Mouse (Mus musculus) forebrain, embryonic 10.5 days (tissue): Measurements from ENCODE around the gene Snx29. TPM values are rescaled to one million over a fixed set of nuclear protein-coding genes. Genes with fewer than 3 reads are reported as not detected.
A peak's percentile ranks its signal among the peaks of the same experiment; 100 is the strongest.

Experiments used
- DNase-seq: peaks from one replicate; pipeline ENCODE4 v3.0.0-alpha.2; 2017; ENCODE audit warnings: low spot score; ENCODE audit errors: extremely low spot score
- H3K27ac ChIP-seq: fragments of 300-500 bp; sonication (generic); 2 replicates; pipeline ENCODE4 v1.5.1; 2016; ENCODE audit warnings: mild to moderate bottlenecking
- H3K27me3 ChIP-seq: fragments of 300-500 bp; sonication (generic); 2 replicates; pipeline ENCODE4 v1.6.1; 2016; ENCODE audit warnings: mild to moderate bottlenecking; ENCODE audit not compliant: poor library complexity, severe bottlenecking
- H3K36me3 ChIP-seq: fragments of 300-500 bp; sonication (generic); replicated peaks from 2 replicates; pipeline ENCODE4 v1.6.1; 2016; ENCODE audit warnings: mild to moderate bottlenecking, moderate library complexity
- H3K4me1 ChIP-seq: fragments of 300-500 bp; sonication (generic); 2 replicates; pipeline ENCODE4 v1.6.1; 2016
- H3K4me3 ChIP-seq: fragments of 300-500 bp; sonication (generic); 2 replicates; pipeline ENCODE4 v1.5.1; 2016; ENCODE audit warnings: mild to moderate bottlenecking, moderate library complexity
- H3K9me3 ChIP-seq: fragments of 300-500 bp; sonication (generic); 2 replicates; pipeline ENCODE4 v1.6.1; 2016; ENCODE audit warnings: mild to moderate bottlenecking, moderate library complexity
- WGBS: fragments of 180-500 bp; shearing (Covaris S2); methylation state at CpG from one replicate; pipeline ENCODE4 v1.1.7; 2016; 5-methylcytosine and 5-hydroxymethylcytosine counted together
- polyA plus RNA-seq: library from polyadenylated mRNA; unstranded; fragments of >200 nt; fragmentation: Nextera tagmentation; extraction: Ambion mirVana; gene quantifications from 2 replicates; pipeline ENCODE4 v1.2.1, GENCODE M21; 2016

The Snx29 gene
- polyA plus RNA-seq, 1 experiment from 2014 or later, result 9.8 TPM

- H3K27me3 ChIP-seq, result no peaks in the 10 kb centered on the region
- DNase-seq, result no peak
- 83% methylated on average over 3 of the region's 3 CpGs for WGBS
These were observed 300.3 kb downstream of the Snx29 start for GRCm38 (mm10) chr16:11623032-11623431.

GRCm38 (mm10) chr16:11624121-11624520, 301.4 kb downstream of the Snx29 start:
- H3K4me1 ChIP-seq, result peaks cover 11% of the 10 kb centered on the region
- no peak overlapping the region for H3K4me3 ChIP-seq
- no peak for DNase-seq
- H3K27ac ChIP-seq, result no peak overlapping the region
- 65% methylated on average over 2 of the region's 2 CpGs for WGBS
- no peaks in the 10 kb centered on the region for H3K9me3 ChIP-seq
- no peaks in the 10 kb centered on the region for H3K36me3 ChIP-seq
- no peaks in the 10 kb centered on the region for H3K27me3 ChIP-seq

More at GRCm38 (mm10) chr16:11623032-11623431, 300.3 kb downstream of the Snx29 start:
- H3K27ac ChIP-seq, result no peak overlapping the region
- no peaks in the 10 kb centered on the region for H3K36me3 ChIP-seq
- H3K9me3 ChIP-seq, result no peaks in the 10 kb centered on the region
- peaks cover 11% of the 10 kb centered on the region for H3K4me1 ChIP-seq
- no peak overlapping the region for H3K4me3 ChIP-seq

DNA sequence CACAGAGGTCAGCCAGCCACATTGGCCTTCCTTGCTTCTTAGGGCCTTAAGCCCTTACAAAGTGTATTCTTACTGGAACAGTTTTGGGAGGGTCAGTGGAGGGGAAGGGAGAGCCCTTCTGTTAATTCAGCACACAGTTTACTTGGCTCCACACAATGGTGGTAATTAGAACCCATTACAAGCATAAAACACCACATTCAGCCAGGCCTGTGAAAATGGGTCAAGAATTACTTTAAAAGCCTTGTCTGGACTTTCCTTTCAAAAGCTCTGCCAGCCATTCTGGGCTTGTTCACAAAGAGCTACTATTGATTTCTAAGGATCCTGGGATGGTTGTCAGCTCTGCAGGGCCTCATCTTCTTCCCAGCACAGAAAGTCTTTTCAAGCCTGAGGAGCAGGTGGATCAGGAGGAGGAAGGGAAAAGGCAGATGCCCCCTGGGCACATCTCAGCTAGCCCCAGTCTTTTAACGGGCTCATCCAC, 303.3 kb downstream of the Snx29 start:
- Histone ChIP-seq H3K27me3 (no peaks in the 10 kb centered on the region), H3K27ac (no peak overlapping the region), H3K4me3 (no peak overlapping the region), H3K9me3 (no peaks in the 10 kb centered on the region), H3K4me1 (peaks cover 11% of the 10 kb centered on the region), H3K36me3 (no peaks in the 10 kb centered on the region)
- WGBS, result 32% methylated on average over 1 of the region's 1 CpGs
- no peak for DNase-seq

GRCm38 (mm10) chr16:11626616-11627015, 303.9 kb downstream of the Snx29 start:
- Histone ChIP-seq H3K36me3 (no peaks in the 10 kb centered on the region), H3K4me3 (no peak overlapping the region), H3K9me3 (no peaks in the 10 kb centered on the region), H3K4me1 (peaks cover 11% of the 10 kb centered on the region), H3K27ac (no peak overlapping the region), H3K27me3 (no peaks in the 10 kb centered on the region)
- no peak for DNase-seq
- 72% methylated on average over 2 of the region's 2 CpGs for WGBS

DNA sequence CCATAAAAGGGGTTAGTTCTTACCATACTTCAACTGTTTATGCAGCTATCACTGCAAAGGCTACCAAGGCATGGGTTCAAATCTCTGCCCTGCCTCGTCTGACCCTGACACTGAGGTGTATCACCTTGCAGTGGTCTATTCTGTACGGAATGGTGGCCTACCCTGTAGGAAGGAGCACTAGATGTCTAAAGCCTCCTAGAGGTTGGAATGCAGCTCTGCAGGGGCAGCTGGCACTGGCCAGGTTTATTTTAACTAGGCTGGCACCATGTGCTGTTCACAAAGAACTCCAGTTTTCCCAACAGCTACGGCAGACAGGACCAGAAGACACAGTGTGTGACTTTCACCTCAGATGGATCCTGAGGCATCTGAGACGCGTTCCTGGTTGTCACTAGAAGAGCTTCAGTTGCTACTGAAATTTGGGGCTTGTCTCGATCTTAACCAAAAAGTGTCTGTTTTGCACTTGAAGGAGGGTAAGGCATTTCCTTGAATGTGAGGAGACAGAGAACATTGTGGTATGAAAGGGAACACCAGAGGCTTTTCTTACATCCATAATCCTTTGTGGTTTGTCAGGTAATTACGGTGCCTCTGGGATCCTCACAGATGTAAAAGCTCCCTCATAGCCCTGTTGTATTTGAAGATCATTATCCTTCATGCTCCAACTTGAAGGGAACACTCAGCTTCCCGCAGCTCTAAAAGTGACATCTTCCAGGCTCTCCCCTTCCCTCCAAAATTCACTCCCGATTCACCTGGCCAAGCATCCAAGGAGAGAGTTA, 305.3 kb downstream of the Snx29 start:
- Histone ChIP-seq H3K4me3 (no peak overlapping the region), H3K36me3 (no peaks in the 10 kb centered on the region), H3K27ac (no peak overlapping the region), H3K27me3 (no peaks in the 10 kb centered on the region), H3K9me3 (no peaks in the 10 kb centered on the region), H3K4me1 (peaks cover 11% of the 10 kb centered on the region)
- WGBS, result 88% methylated on average over 9 of the region's 9 CpGs
- no peak for DNase-seq

- no peaks in the 10 kb centered on the region for H3K36me3 ChIP-seq
- WGBS, result 83% methylated on average over 7 of the region's 7 CpGs
- H3K27me3 ChIP-seq, result no peaks in the 10 kb centered on the region
- H3K9me3 ChIP-seq, result no peaks in the 10 kb centered on the region
- no peak overlapping the region for H3K4me3 ChIP-seq
- no peak for DNase-seq
- no peak overlapping the region for H3K27ac ChIP-seq
- H3K4me1 ChIP-seq, result peaks cover 11% of the 10 kb centered on the region
These were observed 307.0 kb downstream of the Snx29 start for GRCm38 (mm10) chr16:11629704-11630103.

- no peaks in the 10 kb centered on the region for H3K27me3 ChIP-seq
- no peaks in the 10 kb centered on the region for H3K36me3 ChIP-seq
- peaks cover 10% of the 10 kb centered on the region for H3K4me1 ChIP-seq
- no peak overlapping the region for H3K4me3 ChIP-seq
- no peaks in the 10 kb centered on the region for H3K9me3 ChIP-seq
- WGBS, result 75% methylated on average over 5 of the region's 5 CpGs
- DNase-seq, result no peak
- H3K27ac ChIP-seq, result no peak overlapping the region
These were observed 307.8 kb downstream of the Snx29 start for GRCm38 (mm10) chr16:11630489-11630888.

- Histone ChIP-seq H3K9me3 (no peaks in the 10 kb centered on the region), H3K27ac (no peak overlapping the region), H3K36me3 (no peaks in the 10 kb centered on the region), H3K4me1 (peaks cover 11% of the 10 kb centered on the region), H3K27me3 (no peaks in the 10 kb centered on the region), H3K4me3 (no peak overlapping the region)
- 97% methylated on average over 2 of the region's 2 CpGs for WGBS
- no peak for DNase-seq
These were observed 309.6 kb downstream of the Snx29 start for GRCm38 (mm10) chr16:11632205-11632747.

GRCm38 (mm10) chr16:11636196-11636733, 313.6 kb downstream of the Snx29 start:
- WGBS, result 77% methylated on average over 7 of the region's 7 CpGs
- Histone ChIP-seq H3K4me1 (peaks cover 15% of the 10 kb centered on the region), H3K27ac (peak overlapping the region; percentile 70; the same call in 1 of the 2 replicates)

DNA sequence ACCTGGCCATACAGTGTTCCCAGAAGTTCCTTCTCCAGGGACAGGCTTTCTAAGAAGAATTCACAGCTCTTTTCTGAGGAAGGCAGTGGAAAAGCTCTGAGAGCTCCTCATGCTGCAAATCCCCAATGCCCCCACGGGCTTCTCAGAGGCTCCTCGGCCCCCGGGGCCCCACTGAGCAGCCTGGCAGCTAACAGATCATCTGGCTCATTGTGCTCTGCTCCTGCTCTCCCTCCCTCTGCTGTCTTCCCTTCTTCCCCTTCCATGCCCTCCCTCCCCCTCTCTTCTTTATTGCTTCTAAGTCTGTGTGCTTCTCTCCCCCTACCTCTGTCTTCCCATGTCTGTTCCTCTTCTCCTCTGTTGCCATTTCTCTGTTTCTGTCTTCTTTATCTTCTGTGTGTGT, 314.2 kb downstream of the Snx29 start:
- Histone ChIP-seq H3K4me3 (no peak overlapping the region), H3K27ac (peak overlapping the region; percentile 70), H3K4me1 (peaks cover 15% of the 10 kb centered on the region), H3K9me3 (no peaks in the 10 kb centered on the region), H3K36me3 (no peaks in the 10 kb centered on the region), H3K27me3 (no peaks in the 10 kb centered on the region)
- DNase-seq, result no peak
- 0% methylated on average over 3 of the region's 3 CpGs for WGBS

More at GRCm38 (mm10) chr16:11636196-11636733, 313.6 kb downstream of the Snx29 start:
- DNase-seq, result no peak
- no peak overlapping the region for H3K4me3 ChIP-seq
- H3K36me3 ChIP-seq, result no peaks in the 10 kb centered on the region
- H3K9me3 ChIP-seq, result no peaks in the 10 kb centered on the region
- H3K27me3 ChIP-seq, result no peaks in the 10 kb centered on the region

- Histone ChIP-seq H3K4me3 (no peak overlapping the region), H3K27me3 (no peaks in the 10 kb centered on the region), H3K36me3 (no peaks in the 10 kb centered on the region), H3K4me1 (peaks cover 19% of the 10 kb centered on the region), H3K9me3 (no peaks in the 10 kb centered on the region), H3K27ac (0 out of 2 replicates have a peak overlapping the region, but pooled peaks have one; percentile 40)
- no peak for DNase-seq
These were observed 315.1 kb downstream of the Snx29 start for GRCm38 (mm10) chr16:11637794-11638193.

- Histone ChIP-seq H3K4me3 (no peak overlapping the region), H3K27me3 (no peaks in the 10 kb centered on the region), H3K36me3 (no peaks in the 10 kb centered on the region), H3K9me3 (no peaks in the 10 kb centered on the region), H3K4me1 (peaks cover 25% of the 10 kb centered on the region), H3K27ac (no peak overlapping the region)
- DNase-seq, result no peak
- 90% methylated on average over 1 of the region's 1 CpGs for WGBS
These were observed 316.0 kb downstream of the Snx29 start for GRCm38 (mm10) chr16:11638739-11639138.

DNA sequence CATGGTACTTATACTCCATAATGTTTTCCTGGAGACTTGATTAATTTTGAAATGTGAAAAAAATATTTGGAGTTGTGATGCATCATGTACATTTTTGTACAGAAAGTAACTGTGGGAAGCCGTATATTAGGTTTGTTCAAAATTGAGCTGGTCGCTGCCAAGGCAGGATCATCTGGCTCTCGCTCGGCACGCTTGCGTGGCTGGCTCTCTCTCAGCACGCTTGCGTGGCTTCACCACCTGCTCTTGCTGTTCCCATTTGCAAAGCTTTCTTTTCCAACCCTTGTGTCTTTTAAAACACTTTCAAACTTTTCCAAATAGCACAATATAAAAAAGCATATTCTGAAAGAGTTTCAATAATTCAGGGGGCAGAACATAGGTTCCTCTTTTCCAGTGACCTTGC, 317.2 kb downstream of the Snx29 start:
- 93% methylated on average over 8 of the region's 8 CpGs for WGBS
- H3K4me3 ChIP-seq, result no peak overlapping the region
- no peaks in the 10 kb centered on the region for H3K36me3 ChIP-seq
- no peaks in the 10 kb centered on the region for H3K9me3 ChIP-seq
- H3K27ac ChIP-seq, result no peak overlapping the region
- DNase-seq, result no peak
- H3K4me1 ChIP-seq, result peaks cover 25% of the 10 kb centered on the region
- H3K27me3 ChIP-seq, result no peaks in the 10 kb centered on the region
